Mouse (Mus musculus): Measurements from ENCODE around the gene Gm4884. TPM values are rescaled to one million over a fixed set of nuclear protein-coding genes. Genes with fewer than 3 reads are reported as not detected.
"Not testable (repeated sequence)": the region's sequence is repeated elsewhere in the genome, so short reads cannot be mapped to it uniquely, and the experiment has no call there.

The Gm4884 gene
- polyA plus RNA-seq (2015; fragmentation: Nextera tagmentation; extraction: Ambion mirVana) = not detected in 2 replicates

DNA sequence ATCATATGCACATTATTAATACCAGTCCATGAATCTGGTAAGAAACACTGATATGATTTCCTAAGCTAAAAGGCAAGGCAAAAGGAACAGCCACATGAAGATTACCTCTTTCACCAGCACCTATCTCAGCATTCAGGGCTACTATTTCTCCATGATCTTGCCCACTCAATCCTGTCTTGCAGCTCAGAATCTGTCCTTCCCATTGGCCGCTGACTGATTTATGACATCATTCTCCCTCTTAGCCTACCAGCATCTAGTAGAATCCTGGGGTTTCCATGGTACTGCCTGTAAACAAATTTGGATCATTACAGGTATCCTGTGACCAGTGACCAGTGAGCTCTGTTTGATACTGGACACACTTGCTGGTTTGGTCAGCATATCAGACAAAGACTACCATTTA lies at the start of gene Gm4884:
Gene Gm4884, plus strand, starts transcription at position 301 of the 400 bp plus-strand sequence.
- not testable (repeated sequence) for H3K4me2 ChIP-seq (ENCODE audit: low read depth, low read length); H3K36me3 ChIP-seq (ENCODE audit: control insufficient read depth, insufficient read depth); H3K9ac ChIP-seq (ENCODE audit: low read depth, low read length); H3K27ac ChIP-seq (ENCODE audit: low read length); H3K27me3 ChIP-seq (ENCODE audit: control insufficient read depth, insufficient read depth, low read depth, low read length); H3K9me3 ChIP-seq (replicated peaks; ENCODE audit: control insufficient read depth, low read length); H3K4me3 ChIP-seq (ENCODE audit: low read depth, low read length); ATAC-seq (ENCODE audit: low read depth); H3K4me1 ChIP-seq (ENCODE audit: control insufficient read depth, low read depth, low read length)
- WGBS (ENCODE audit: insufficient replicate concordance) = 59% methylated on average over 1 of the region's 1 CpGs

GRCm38 (mm10) chr7:40987243-40987642 lies 45.3 kb upstream of the Gm4884 start, which contains the start of gene 4930433I11Rik:
Gene 4930433I11Rik, plus strand, starts transcription at chr7:40987543.
- H3K9me3 ChIP-seq (replicated peaks; ENCODE audit: control insufficient read depth, low read length) = no peaks in the 10 kb centered on the region
- H3K4me1 ChIP-seq (ENCODE audit: control insufficient read depth, low read depth, low read length) = no peaks in the 10 kb centered on the region
- ATAC-seq (ENCODE audit: low read depth) = no peak
- no peak within 1 kb of the TSS for H3K27ac ChIP-seq (ENCODE audit: low read length)
- no peaks in the 10 kb centered on the region for H3K27me3 ChIP-seq (ENCODE audit: control insufficient read depth, insufficient read depth, low read depth, low read length)
- 53% methylated on average over 1 of the region's 1 CpGs for WGBS (ENCODE audit: insufficient replicate concordance)
- H3K4me2 ChIP-seq (ENCODE audit: low read depth, low read length) = no peak within 1 kb of the TSS
- H3K9ac ChIP-seq (ENCODE audit: low read depth, low read length) = no peak within 1 kb of the TSS
- no peaks in the 10 kb centered on the region for H3K36me3 ChIP-seq (ENCODE audit: control insufficient read depth, insufficient read depth)
- no peak within 1 kb of the TSS for H3K4me3 ChIP-seq (ENCODE audit: low read depth, low read length)

- H3K4me1 ChIP-seq (ENCODE audit: control insufficient read depth, low read depth, low read length); H3K27ac ChIP-seq (ENCODE audit: low read length); H3K4me3 ChIP-seq (ENCODE audit: low read depth, low read length); H3K36me3 ChIP-seq (ENCODE audit: control insufficient read depth, insufficient read depth); H3K9me3 ChIP-seq (replicated peaks; ENCODE audit: control insufficient read depth, low read length); H3K4me2 ChIP-seq (ENCODE audit: low read depth, low read length); H3K27me3 ChIP-seq (ENCODE audit: control insufficient read depth, insufficient read depth, low read depth, low read length); ATAC-seq (ENCODE audit: low read depth); H3K9ac ChIP-seq (ENCODE audit: low read depth, low read length): not testable (repeated sequence)
- WGBS (ENCODE audit: insufficient replicate concordance) = 38% methylated on average over 3 of the region's 3 CpGs
Observed at GRCm38 (mm10) chr7:41044058-41044457, 11.5 kb downstream of the Gm4884 start.

Other genes starting within 250 kb of the Gm4884 start
- not detected in 2 replicates for gene Vstm2b, start 134.4 kb upstream of the Gm4884 start, polyA plus RNA-seq (2015; fragmentation: Nextera tagmentation; extraction: Ambion mirVana)
- gene 4930433I11Rik, start 45.2 kb upstream of the Gm4884 start, polyA plus RNA-seq (2015; fragmentation: Nextera tagmentation; extraction: Ambion mirVana) = not detected in 2 replicates
- gene Gm5592, start 121.1 kb downstream of the Gm4884 start, polyA plus RNA-seq (2015; fragmentation: Nextera tagmentation; extraction: Ambion mirVana) = not detected in 2 replicates